Mouse (Mus musculus): ENCODE results near the gene Gtf2h4. TPM values are rescaled to one million over a fixed set of nuclear protein-coding genes. Genes with fewer than 3 reads are reported as not detected.

Gtf2h4 gene
- polyA plus RNA-seq, 1 experiment from 2014 or later, result 31.9 TPM

GRCm38 (mm10) chr17:35704621-35705464 lies 31.3 kb upstream of the Gtf2h4 start, which contains the start of gene Ddr1:
Gene Ddr1 (minus strand): TSS chr17:35704621.
- Histone ChIP-seq H3K4me3 (replicated peaks) (peak within 1 kb of the TSS; percentile 12; the same call in 1 of the 2 replicates), H3K4me2 (peak within 1 kb of the TSS; percentile 19), H3K4me1 (replicated peaks) (peaks cover 29% of the 10 kb centered on the region), H3K9ac (no peak within 1 kb of the TSS), H3K27me3 (peaks cover 69% of the 10 kb centered on the region), H3K27ac (no peak within 1 kb of the TSS; the same call in 1 of the 2 replicates), H3K36me3 (no peaks in the 10 kb centered on the region), H3K9me3 (replicated peaks) (no peaks in the 10 kb centered on the region)
- ATAC-seq (ENCODE audit: low read depth) (no peak), DNase-seq (no peak)
- WGBS (ENCODE audit: insufficient replicate concordance), result 9% methylated on average over 19 of the region's 19 CpGs

DNA sequence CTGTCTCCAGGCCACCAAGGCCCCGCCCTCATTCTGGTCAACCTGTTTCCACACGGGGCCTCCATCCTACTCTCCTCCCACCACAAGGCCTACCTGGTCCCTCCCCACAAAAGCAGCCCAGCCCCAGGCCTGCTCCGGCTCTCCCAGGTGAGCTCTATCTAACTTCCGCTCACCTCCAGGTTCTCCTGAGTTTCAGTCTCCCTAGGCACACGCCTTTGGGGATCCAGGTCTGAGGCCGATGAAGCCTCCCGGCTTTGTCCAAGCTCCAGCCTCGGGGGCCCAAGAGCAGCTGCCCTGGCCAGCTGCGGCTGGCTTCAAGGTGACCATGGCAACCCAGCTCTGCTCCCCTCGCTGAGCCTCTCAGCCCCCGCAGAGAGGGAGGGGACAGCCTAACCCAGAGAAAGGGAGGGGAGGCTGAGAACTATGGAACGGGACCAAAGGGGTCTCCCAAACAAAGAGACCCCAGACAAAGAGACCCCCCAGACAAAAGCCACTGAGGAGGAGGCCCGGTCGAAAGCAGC lies 30.3 kb upstream of the Gtf2h4 start:
- no peak for DNase-seq

GRCm38 (mm10) chr17:35703065-35703464 lies 29.5 kb upstream of the Gtf2h4 start:
- no peak for DNase-seq
- no peak overlapping the region for H3K4me2 ChIP-seq
- no peak overlapping the region for H3K4me3 ChIP-seq (replicated peaks)
- no peak for ATAC-seq (ENCODE audit: low read depth)
- no peaks in the 10 kb centered on the region for H3K36me3 ChIP-seq
- peaks cover 86% of the 10 kb centered on the region for H3K27me3 ChIP-seq
- no peaks in the 10 kb centered on the region for H3K9me3 ChIP-seq (replicated peaks)
- no peak overlapping the region for H3K9ac ChIP-seq
- 9% methylated on average over 2 of the region's 2 CpGs for WGBS (ENCODE audit: insufficient replicate concordance)
- no peak overlapping the region for H3K27ac ChIP-seq
- peaks cover 31% of the 10 kb centered on the region for H3K4me1 ChIP-seq (replicated peaks)

More for the DNA sequence above, 30.3 kb upstream of the Gtf2h4 start:
- Histone ChIP-seq H3K4me3 (replicated peaks) (0 out of 2 replicates have a peak overlapping the region, but pooled peaks have one; percentile 12), H3K4me2 (peak overlapping the region; percentile 12), H3K27ac (no peak overlapping the region), H3K27me3 (peaks cover 79% of the 10 kb centered on the region), H3K9ac (no peak overlapping the region), H3K36me3 (no peaks in the 10 kb centered on the region), H3K4me1 (replicated peaks) (peaks cover 31% of the 10 kb centered on the region), H3K9me3 (replicated peaks) (no peaks in the 10 kb centered on the region)
- no peak for ATAC-seq (ENCODE audit: low read depth)
- 8% methylated on average over 14 of the region's 14 CpGs for WGBS (ENCODE audit: insufficient replicate concordance)

DNA sequence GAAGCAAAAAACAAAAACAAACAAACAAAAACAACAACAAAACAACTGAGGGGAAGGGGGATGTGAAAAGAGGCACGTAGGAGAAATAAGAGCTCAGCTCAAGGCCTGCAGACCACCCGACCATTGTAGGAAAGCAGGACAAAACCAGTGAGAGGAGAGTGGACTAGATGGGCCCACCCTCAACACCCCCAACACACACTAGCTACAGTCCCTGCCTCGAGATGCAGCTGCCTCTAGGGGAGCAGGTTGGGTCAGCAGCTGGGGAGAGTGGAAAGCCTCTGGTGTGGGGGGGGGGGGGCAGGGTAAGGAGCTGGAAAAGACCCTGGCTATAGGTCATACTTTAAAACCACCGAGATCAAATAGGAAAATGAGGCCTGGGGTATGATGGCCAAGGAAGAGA lies 29.1 kb upstream of the Gtf2h4 start:
- H3K4me2 ChIP-seq, result no peak overlapping the region
- no peak overlapping the region for H3K9ac ChIP-seq
- H3K27me3 ChIP-seq, result peaks cover 91% of the 10 kb centered on the region
- DNase-seq (no peak), ATAC-seq (ENCODE audit: low read depth) (no peak)
- no peaks in the 10 kb centered on the region for H3K36me3 ChIP-seq
- no peak overlapping the region for H3K4me3 ChIP-seq (replicated peaks)
- WGBS (ENCODE audit: insufficient replicate concordance), result 13% methylated on average over 4 of the region's 4 CpGs
- no peaks in the 10 kb centered on the region for H3K9me3 ChIP-seq (replicated peaks)
- peaks cover 31% of the 10 kb centered on the region for H3K4me1 ChIP-seq (replicated peaks)
- peak overlapping the region; percentile 18; the same call in 1 of the 2 replicates for H3K27ac ChIP-seq

DNA sequence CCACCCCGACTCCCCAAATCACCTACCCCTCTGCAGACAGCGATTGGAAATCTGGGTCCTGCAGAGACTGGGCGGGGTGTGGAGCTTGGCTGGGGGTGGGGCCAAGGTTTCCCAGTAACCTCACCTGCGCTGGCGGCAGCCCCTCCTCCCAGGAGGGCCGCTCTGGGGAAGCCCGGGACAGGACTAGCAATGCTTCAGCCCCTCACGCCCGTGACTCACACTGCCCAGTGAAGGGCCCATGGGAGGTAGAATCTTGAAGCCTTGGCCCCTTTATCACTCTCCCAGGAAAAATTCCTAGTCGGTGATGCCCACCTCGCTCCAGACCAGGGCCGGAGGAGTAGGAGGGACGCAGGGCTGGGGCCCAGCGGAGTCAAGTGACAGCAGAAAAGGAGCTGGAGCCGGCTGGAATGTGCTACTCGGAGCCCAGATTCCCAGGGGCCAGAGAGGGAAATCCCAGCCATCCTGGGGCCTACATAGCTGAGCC lies 28.5 kb upstream of the Gtf2h4 start:
- ATAC-seq (ENCODE audit: low read depth), result no peak
- no peak for DNase-seq
- H3K36me3 ChIP-seq, result no peaks in the 10 kb centered on the region

DNA sequence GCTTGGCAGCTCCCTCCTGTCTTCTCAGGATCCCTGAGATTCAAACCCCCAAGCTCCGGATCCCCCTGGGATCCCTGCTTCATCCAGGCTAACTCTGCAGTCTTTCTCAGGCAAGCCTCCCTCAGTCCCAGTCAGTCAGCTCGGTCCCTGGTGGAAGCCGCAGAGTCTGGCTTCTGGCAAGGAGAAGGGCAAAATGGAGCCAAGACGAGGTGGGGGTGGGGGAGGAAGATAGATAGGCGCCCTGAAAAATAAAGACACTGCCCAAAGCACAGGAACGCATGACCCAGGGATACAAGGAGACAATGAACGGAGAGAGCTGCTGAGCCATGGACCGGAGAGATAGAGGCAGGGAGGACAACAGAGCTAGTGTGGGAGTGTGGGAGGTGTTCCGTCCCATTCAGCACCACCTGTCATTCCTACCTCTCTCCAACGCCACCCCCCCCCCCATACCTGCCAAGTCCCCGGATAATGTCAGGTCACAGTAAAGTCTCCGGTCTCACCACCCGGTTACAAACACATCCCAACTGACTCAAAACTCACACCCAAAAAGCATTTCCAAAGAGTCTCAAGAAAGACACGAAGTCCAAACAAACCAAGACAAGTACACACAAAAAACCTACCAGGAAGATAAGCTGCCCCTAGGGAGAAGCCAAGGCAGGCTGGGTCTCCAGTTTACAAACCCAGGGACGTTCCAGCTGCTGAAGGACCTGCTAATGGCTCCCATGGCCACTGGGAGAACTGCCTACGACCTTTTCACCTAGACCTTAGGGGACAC lies 27.9 kb upstream of the Gtf2h4 start:
- Histone ChIP-seq H3K9ac (peak overlapping the region; percentile 45; the same call in 1 of the 2 replicates), H3K4me2 (peak overlapping the region; percentile 70), H3K9me3 (replicated peaks) (no peaks in the 10 kb centered on the region), H3K4me3 (replicated peaks) (peak overlapping the region; percentile 55), H3K27me3 (peaks cover 95% of the 10 kb centered on the region), H3K27ac (peak overlapping the region; percentile 55), H3K36me3 (no peaks in the 10 kb centered on the region), H3K4me1 (replicated peaks) (peaks cover 31% of the 10 kb centered on the region)
- WGBS (ENCODE audit: insufficient replicate concordance), result 4% methylated on average over 16 of the region's 16 CpGs
- DNase-seq, result no peak
- ATAC-seq (ENCODE audit: low read depth), result no peak

More for the DNA sequence above, 28.5 kb upstream of the Gtf2h4 start:
- Histone ChIP-seq H3K9me3 (replicated peaks) (no peaks in the 10 kb centered on the region), H3K27me3 (peaks cover 96% of the 10 kb centered on the region), H3K4me1 (replicated peaks) (peaks cover 31% of the 10 kb centered on the region), H3K4me3 (replicated peaks) (peak overlapping the region; percentile 6; the same call in 1 of the 2 replicates), H3K4me2 (peak overlapping the region; percentile 70), H3K27ac (peak overlapping the region; percentile 18; the same call in 1 of the 2 replicates), H3K9ac (no peak overlapping the region)
- 15% methylated on average over 16 of the region's 16 CpGs for WGBS (ENCODE audit: insufficient replicate concordance)

- Histone ChIP-seq H3K9ac (peak overlapping the region; percentile 53), H3K36me3 (no peaks in the 10 kb centered on the region), H3K9me3 (replicated peaks) (no peaks in the 10 kb centered on the region), H3K27me3 (peaks cover 91% of the 10 kb centered on the region), H3K4me3 (replicated peaks) (peak overlapping the region; percentile 55), H3K4me1 (replicated peaks) (peaks cover 28% of the 10 kb centered on the region), H3K27ac (peak overlapping the region; percentile 55), H3K4me2 (peak overlapping the region; percentile 70)
- ATAC-seq (ENCODE audit: low read depth) (peak; percentile 50), DNase-seq (no peak)
- WGBS (ENCODE audit: insufficient replicate concordance), result under 1% methylated on average over 51 of the region's 66 CpGs
These were observed 26.9 kb upstream of the Gtf2h4 start for GRCm38 (mm10) chr17:35700371-35700961.

GRCm38 (mm10) chr17:35699919-35700318 lies 26.4 kb upstream of the Gtf2h4 start:
- Histone ChIP-seq H3K27me3 (peaks cover 86% of the 10 kb centered on the region), H3K36me3 (no peaks in the 10 kb centered on the region), H3K4me2 (peak overlapping the region; percentile 70), H3K4me3 (replicated peaks) (peak overlapping the region; percentile 55), H3K9ac (peak overlapping the region; percentile 53), H3K4me1 (replicated peaks) (peaks cover 26% of the 10 kb centered on the region), H3K9me3 (replicated peaks) (0 out of 2 replicates have a peak, but pooled peaks cover 3% of the 10 kb centered on the region), H3K27ac (no peak overlapping the region)
- ATAC-seq (ENCODE audit: low read depth) (no peak), DNase-seq (no peak)
- 7% methylated on average over 19 of the region's 19 CpGs for WGBS (ENCODE audit: insufficient replicate concordance)

DNA sequence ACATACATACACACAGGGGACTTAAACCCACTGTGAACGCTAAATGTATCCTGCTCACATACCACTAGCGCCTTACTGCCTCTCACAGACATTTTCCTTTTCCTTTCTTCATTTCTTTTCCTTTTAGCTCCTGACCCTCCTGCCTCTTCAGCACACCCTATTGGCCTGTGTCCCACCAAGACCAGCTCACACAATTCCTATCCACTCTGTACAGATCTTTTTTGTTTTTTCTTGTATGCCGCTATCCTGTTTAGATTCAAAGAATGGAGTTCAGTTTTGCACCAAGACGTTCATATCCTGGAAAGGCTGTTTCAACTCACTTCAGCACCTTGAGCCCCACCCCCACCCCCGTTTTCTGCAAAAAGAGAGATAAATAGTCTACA lies 25.0 kb upstream of the Gtf2h4 start:
- Histone ChIP-seq H3K9ac (no peak overlapping the region), H3K4me1 (replicated peaks) (peaks cover 15% of the 10 kb centered on the region), H3K4me3 (replicated peaks) (no peak overlapping the region), H3K9me3 (replicated peaks) (0 out of 2 replicates have a peak, but pooled peaks cover 3% of the 10 kb centered on the region), H3K27me3 (peaks cover 72% of the 10 kb centered on the region), H3K36me3 (no peaks in the 10 kb centered on the region), H3K27ac (no peak overlapping the region), H3K4me2 (no peak overlapping the region)
- DNase-seq (no peak), ATAC-seq (ENCODE audit: low read depth) (no peak)
- 29% methylated on average over 5 of the region's 5 CpGs for WGBS (ENCODE audit: insufficient replicate concordance)

- no peaks in the 10 kb centered on the region for H3K36me3 ChIP-seq
- ATAC-seq (ENCODE audit: low read depth) (no peak), DNase-seq (no peak)
- 9% methylated on average over 16 of the region's 16 CpGs for WGBS (ENCODE audit: insufficient replicate concordance)
- peak overlapping the region; percentile 17; the same call in 1 of the 2 replicates for H3K4me2 ChIP-seq
- H3K4me3 ChIP-seq (replicated peaks), result no peak overlapping the region
- H3K27ac ChIP-seq, result no peak overlapping the region
- 0 out of 2 replicates have a peak, but pooled peaks cover 3% of the 10 kb centered on the region for H3K9me3 ChIP-seq (replicated peaks)
- H3K9ac ChIP-seq, result no peak overlapping the region
- peaks cover 68% of the 10 kb centered on the region for H3K27me3 ChIP-seq
- peaks cover 15% of the 10 kb centered on the region for H3K4me1 ChIP-seq (replicated peaks)
These were observed 24.4 kb upstream of the Gtf2h4 start for GRCm38 (mm10) chr17:35697759-35698500.
